Mouse (Mus musculus): ENCODE measurements around the gene Neil3.
"Not testable (repeated sequence)": the region's sequence is repeated elsewhere in the genome, so short reads cannot be mapped to it uniquely, and the experiment has no call there.

The Neil3 gene

GRCm38 (mm10) chr8:53538049-53538448 is 100.8 kb downstream of the Neil3 start:
- DNase-seq (ENCODE audit: low spot score in 2 of 2): not testable (repeated sequence)
